Mouse (Mus musculus) midbrain, embryonic 13.5 days (tissue): ENCODE data around the gene Glyctk. TPM values are rescaled to one million over a fixed set of nuclear protein-coding genes. Genes with fewer than 3 reads are reported as not detected.

Experiments
- ATAC-seq: fragments of 200-750 bp; cut with Nextera tagmentation; 2 replicates; pipeline ENCODE4 v1.8.0; 2017; ENCODE audit warnings: mild to moderate bottlenecking, moderate TSS enrichment, moderate library complexity
- H3K27ac ChIP-seq: fragments of 300-500 bp; sonication (generic); 2 replicates; pipeline ENCODE4 v1.5.1; 2015; ENCODE audit warnings: inconsistent platforms, mild to moderate bottlenecking, moderate library complexity
- H3K27me3 ChIP-seq: fragments of 300-500 bp; sonication (generic); 2 replicates; pipeline ENCODE4 v1.6.1; 2015; ENCODE audit warnings: mild to moderate bottlenecking, inconsistent platforms
- H3K36me3 ChIP-seq: fragments of 300-500 bp; sonication (generic); 2 replicates; pipeline ENCODE4 v1.6.1; 2015; ENCODE audit warnings: mild to moderate bottlenecking, inconsistent platforms
- H3K4me1 ChIP-seq: fragments of 300-500 bp; sonication (generic); replicated peaks from 2 replicates; pipeline ENCODE4 v1.6.1; 2015; ENCODE audit warnings: inconsistent platforms
- H3K4me2 ChIP-seq: fragments of 300-500 bp; sonication (generic); replicated peaks from 2 replicates; pipeline ENCODE4 v1.6.1; 2015; ENCODE audit warnings: moderate library complexity, mild to moderate bottlenecking, inconsistent platforms
- H3K4me3 ChIP-seq: fragments of 300-500 bp; sonication (generic); replicated peaks from 2 replicates; pipeline ENCODE4 v1.5.1; 2015; ENCODE audit warnings: mild to moderate bottlenecking, inconsistent platforms
- H3K9ac ChIP-seq: fragments of 300-500 bp; sonication (generic); replicated peaks from 2 replicates; pipeline ENCODE4 v1.6.1; 2015; ENCODE audit warnings: mild to moderate bottlenecking, inconsistent platforms
- H3K9me3 ChIP-seq: fragments of 300-500 bp; sonication (generic); 2 replicates; pipeline ENCODE4 v1.6.1; 2016; ENCODE audit warnings: mild to moderate bottlenecking, inconsistent platforms
- WGBS: fragments of 180-500 bp; shearing (Covaris S2); methylation state at CpG from one replicate; pipeline ENCODE4 v1.1.7; 2015; 5-methylcytosine and 5-hydroxymethylcytosine counted together
- polyA plus RNA-seq: library from polyadenylated mRNA; unstranded; fragments of >200 nt; fragmentation: Nextera tagmentation; extraction: Ambion mirVana; gene quantifications from 2 replicates; pipeline ENCODE4 v1.2.1, GENCODE M21; 2015

Glyctk gene
- polyA plus RNA-seq = 10.1 TPM in 2 replicates

DNA sequence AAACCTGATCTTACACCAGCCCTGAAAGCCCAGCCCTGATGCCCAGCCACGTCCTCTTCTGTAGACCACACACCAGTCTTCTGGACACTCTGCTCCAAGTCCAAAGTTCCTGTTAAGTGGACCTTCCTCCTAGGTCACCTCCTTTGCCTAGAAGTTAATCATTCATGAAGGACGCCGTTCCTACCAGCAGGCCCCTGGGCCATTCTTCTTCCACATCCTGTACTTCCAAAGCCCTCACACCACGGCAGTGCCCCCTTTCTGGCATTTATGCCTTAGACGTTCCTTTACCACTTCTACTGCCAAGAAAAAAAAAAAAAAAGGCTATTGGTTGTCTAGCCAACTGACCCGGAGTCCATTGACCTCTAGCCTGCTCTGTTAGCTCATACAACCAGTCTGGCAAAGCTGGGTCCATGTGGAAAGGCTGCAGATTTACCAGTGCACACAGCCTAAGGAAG, at the start of gene Glyctk:
Gene Glyctk (minus strand): TSS at position 102 of the 455 bp plus-strand sequence.
- Histone ChIP-seq H3K4me3 (no peak within 1 kb of the TSS), H3K4me1 (peaks cover 55% of the 10 kb centered on the region), H3K27me3 (no peaks in the 10 kb centered on the region), H3K4me2 (0 out of 2 replicates have a peak within 1 kb of the TSS, but pooled peaks have one; percentile 71), H3K9me3 (no peaks in the 10 kb centered on the region), H3K9ac (peak within 1 kb of the TSS; percentile 32; the same call in 1 of the 2 replicates), H3K27ac (peak within 1 kb of the TSS; percentile 65), H3K36me3 (peaks cover 21% of the 10 kb centered on the region)
- 83% methylated on average over 6 of the region's 6 CpGs for WGBS
- ATAC-seq = no peak

DNA sequence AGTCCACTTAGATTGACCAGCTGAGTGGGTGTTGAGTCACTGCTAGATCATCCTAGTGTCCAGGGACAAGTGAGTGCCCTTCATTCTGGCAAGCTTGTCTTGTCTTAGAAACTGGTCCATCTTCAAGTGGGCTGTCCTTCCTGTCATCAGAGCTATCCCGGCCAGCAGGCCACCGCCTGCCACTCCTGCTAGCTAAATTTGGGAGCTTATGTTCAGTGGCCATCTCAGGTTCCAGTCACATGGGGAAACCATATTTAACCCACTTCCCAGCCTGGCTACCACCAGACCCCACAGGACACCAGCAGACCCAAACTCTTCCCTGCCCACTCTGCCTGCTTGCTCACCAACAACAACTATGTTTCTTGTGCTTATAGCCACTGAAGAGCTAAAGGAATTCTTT, 48.6 kb upstream of the Glyctk start:
- H3K36me3 ChIP-seq = peaks cover 8% of the 10 kb centered on the region
- no peaks in the 10 kb centered on the region for H3K9me3 ChIP-seq
- 0 out of 2 replicates have a peak overlapping the region, but pooled peaks have one; percentile 23 for H3K9ac ChIP-seq
- H3K27ac ChIP-seq = no peak overlapping the region
- H3K27me3 ChIP-seq = no peaks in the 10 kb centered on the region
- peaks cover 46% of the 10 kb centered on the region for H3K4me1 ChIP-seq
- WGBS = 85% methylated on average over 2 of the region's 2 CpGs
- H3K4me3 ChIP-seq = no peak overlapping the region
- ATAC-seq = no peak
- no peak overlapping the region for H3K4me2 ChIP-seq

DNA sequence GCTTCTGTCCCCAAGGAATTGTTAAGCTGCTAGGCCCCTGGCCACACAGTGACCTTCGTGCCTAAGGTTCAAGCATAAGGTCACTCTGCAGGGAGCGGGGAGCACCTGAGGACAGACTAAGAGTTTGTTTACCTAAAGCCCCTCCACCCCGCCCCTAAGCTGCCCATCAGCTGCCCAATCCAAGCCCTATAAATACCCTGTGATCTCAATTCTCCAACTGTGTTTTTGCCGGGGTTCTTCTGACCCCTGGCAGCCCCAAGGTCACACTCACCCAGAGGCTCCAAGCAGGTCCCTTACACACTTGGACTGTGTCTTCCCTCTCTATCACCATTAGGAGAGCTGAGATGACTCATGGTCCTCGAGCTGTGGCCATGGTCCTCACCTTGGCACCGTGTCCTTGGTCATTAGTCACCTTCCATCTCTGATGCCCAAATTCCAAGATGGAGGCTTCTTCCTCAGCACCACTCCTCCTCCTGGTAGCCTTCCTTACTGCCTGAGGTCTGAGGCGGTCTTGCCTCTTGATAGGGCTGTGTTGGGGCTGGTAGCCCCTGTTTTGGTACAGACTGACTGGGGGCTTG, 47.9 kb upstream of the Glyctk start:
- H3K4me2 ChIP-seq = no peak overlapping the region
- H3K9me3 ChIP-seq = no peaks in the 10 kb centered on the region
- ATAC-seq = no peak
- peaks cover 8% of the 10 kb centered on the region for H3K36me3 ChIP-seq
- 0 out of 2 replicates have a peak overlapping the region, but pooled peaks have one; percentile 23 for H3K9ac ChIP-seq
- no peak overlapping the region for H3K4me3 ChIP-seq
- H3K27me3 ChIP-seq = no peaks in the 10 kb centered on the region
- 87% methylated on average over 7 of the region's 7 CpGs for WGBS
- no peak overlapping the region for H3K27ac ChIP-seq
- peaks cover 39% of the 10 kb centered on the region for H3K4me1 ChIP-seq

DNA sequence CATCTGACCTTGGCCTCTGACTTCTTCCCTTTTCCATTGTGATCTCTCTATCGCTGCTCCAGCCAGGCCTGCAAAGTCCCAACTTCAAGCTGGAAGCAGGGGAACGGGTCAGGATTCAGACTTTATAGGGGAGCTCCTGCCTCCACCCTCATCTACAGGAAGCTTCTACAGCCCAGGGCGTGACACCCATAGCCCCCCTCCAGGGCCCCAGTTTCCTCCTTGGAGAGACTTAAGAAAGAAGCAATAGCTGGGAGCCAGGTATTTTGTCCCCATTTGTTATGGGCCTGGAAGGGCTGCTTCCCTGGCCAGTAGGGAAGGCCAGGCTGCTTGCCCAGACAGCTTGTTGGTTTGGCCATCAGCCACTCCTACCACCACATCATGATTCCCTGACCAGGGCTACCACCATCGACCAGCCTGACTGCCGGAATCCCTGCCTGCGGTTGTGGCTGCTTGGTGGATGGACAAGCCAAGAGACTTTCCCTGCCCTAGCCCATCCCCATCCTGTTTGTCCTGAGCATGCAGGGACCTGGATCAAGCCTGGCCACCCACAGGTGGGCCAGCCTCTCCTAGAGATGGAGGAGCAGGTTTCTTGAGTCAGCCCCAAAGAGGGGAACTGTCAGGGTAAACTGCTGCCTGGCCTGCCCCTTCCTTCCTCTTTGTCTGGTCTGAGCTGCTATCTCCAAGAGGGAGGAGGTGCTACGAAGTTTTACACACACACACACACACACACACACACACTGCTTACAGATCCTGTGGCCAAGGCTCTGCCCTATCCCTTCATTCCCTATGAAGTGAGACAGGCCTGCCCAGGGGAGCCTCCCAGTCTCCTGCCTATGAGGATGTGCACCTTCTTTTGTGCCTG, 46.3 kb upstream of the Glyctk start:
- WGBS = 86% methylated on average over 7 of the region's 7 CpGs
- Histone ChIP-seq H3K4me1 (peaks cover 43% of the 10 kb centered on the region), H3K9ac (peak overlapping the region; percentile 83; the same call in 1 of the 2 replicates), H3K9me3 (no peaks in the 10 kb centered on the region), H3K27ac (no peak overlapping the region), H3K27me3 (peaks cover 8% of the 10 kb centered on the region; the same call in 1 of the 2 replicates), H3K4me3 (peak overlapping the region; percentile 68), H3K36me3 (peaks cover 8% of the 10 kb centered on the region), H3K4me2 (peak overlapping the region; percentile 59)
- no peak for ATAC-seq

DNA sequence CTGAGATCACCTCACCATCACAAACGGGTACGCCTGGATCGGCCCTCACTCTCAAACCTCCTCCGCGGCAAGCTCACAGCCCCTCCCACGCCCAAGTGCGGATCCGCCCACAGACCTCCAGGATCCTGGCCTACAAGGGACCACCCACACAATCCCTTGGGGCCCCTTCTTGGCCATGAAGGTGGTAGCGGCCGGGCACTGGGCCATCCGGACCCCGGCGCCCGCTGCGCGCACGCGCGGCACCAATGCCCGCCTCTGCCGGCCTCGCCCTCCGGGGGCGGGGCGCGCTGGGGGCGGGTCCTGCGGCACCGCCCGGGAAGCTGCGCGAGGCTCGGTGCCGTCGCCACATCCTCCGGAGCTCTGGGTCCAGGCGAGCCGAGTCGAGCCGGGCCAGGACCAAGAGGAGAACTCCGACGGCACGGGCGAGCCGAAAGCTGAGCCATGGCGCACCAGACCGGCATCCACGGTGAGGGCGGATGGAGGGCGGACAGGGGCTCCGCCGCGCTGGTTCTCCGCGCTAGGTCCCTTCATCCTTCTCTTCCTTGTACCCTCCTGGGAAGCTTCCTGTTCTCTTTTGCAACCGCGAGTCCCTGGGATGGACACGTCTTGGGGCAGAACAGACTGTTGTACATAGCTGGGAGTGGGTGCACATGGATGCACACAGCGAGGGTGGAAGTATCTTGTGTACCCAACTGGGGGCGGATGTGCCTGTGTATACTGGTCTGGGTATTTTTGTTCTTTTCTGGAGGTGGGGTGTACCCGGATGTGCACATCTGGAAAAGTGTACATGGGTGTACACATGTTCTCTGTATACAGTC, 45.1 kb upstream of the Glyctk start, which contains the start of gene Twf2:
Gene Twf2 (plus strand): TSS at position 290 of the 818 bp plus-strand sequence.
- 1% methylated on average over 60 of the region's 61 CpGs for WGBS
- H3K27ac ChIP-seq = peak within 1 kb of the TSS; percentile 70

DNA sequence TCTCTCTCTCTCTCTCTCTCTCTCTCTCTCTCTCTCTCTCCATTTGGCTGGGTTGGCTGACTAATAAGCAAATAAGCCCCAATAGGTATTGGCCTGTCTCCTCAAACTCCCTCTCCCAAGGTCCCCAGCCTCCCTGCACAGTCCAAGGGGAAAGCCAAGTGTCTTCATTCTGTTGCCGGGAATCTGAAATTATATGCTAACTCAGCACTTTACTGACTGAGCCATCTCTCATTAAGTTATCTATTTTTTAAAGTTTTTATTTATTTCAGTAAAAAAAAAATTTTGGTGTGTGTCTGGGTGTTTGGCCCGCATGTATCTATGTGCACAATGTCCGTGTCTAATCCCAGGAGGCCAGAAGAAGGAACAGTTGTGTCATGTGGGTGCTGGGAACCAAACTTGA, 44.0 kb upstream of the Glyctk start:
- peaks cover 47% of the 10 kb centered on the region for H3K4me1 ChIP-seq
- H3K9ac ChIP-seq = no peak overlapping the region
- no peaks in the 10 kb centered on the region for H3K9me3 ChIP-seq
- H3K36me3 ChIP-seq = no peaks in the 10 kb centered on the region; the same call in 1 of the 2 replicates
- 85% methylated on average over 3 of the region's 3 CpGs for WGBS
- peak overlapping the region; percentile 59 for H3K4me2 ChIP-seq
- peak overlapping the region; percentile 68 for H3K4me3 ChIP-seq
- no peak for ATAC-seq
- peaks cover 11% of the 10 kb centered on the region; the same call in 1 of the 2 replicates for H3K27me3 ChIP-seq
- H3K27ac ChIP-seq = no peak overlapping the region

More for the DNA sequence above, 45.1 kb upstream of the Glyctk start, which contains the start of gene Twf2:
- H3K9me3 ChIP-seq = no peaks in the 10 kb centered on the region
- peak within 1 kb of the TSS; percentile 59 for H3K4me2 ChIP-seq
- peaks cover 51% of the 10 kb centered on the region for H3K4me1 ChIP-seq
- H3K27me3 ChIP-seq = peaks cover 8% of the 10 kb centered on the region; the same call in 1 of the 2 replicates
- H3K9ac ChIP-seq = peak within 1 kb of the TSS; percentile 83
- peaks cover 5% of the 10 kb centered on the region for H3K36me3 ChIP-seq
- ATAC-seq = peak; percentile 83
- H3K4me3 ChIP-seq = peak within 1 kb of the TSS; percentile 68

DNA sequence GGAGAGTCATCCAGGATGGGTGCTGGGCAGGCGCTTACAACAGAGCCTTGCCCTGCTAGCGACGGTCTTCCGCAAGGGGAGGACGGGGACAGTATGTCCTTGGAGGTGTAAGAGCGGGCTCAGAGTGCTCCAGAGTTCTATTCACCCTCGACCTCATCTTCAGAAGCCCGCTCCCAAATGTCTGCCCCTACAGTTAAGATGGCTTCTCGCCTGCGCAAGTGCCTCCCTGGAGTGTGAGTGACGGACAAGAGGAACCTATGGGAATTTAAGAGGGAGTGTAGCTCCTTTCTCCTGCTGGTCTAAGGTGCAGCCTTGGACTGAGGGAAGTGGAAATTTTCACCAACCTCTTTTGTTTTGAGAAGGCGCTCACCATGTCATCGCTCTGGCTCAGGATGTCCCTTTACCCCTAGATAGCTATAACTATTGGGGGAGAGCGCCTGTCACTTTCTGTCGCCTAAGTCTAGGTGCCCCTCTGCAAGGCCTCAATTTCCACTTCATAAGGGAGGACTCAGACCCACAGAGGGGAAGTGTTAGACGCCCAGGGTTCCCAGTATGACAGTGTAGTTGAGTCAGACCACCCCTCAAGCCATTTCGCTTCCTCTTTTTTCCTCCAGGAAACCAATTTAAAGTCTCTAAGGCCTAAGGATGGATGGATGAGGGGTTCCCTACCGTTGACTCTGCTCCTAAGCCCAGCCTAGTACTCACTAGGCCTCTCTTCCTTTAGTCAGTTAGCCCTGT, 41.8 kb upstream of the Glyctk start, which contains the start of gene Ppm1m:
Gene Ppm1m (minus strand): TSS at position 212 of the 738 bp plus-strand sequence.
- Histone ChIP-seq H3K9ac (peak within 1 kb of the TSS; percentile 60), H3K4me1 (peaks cover 46% of the 10 kb centered on the region), H3K9me3 (no peaks in the 10 kb centered on the region), H3K36me3 (no peaks in the 10 kb centered on the region), H3K27ac (no peak within 1 kb of the TSS), H3K4me2 (peak within 1 kb of the TSS; percentile 67), H3K4me3 (peak within 1 kb of the TSS; percentile 48), H3K27me3 (peaks cover 11% of the 10 kb centered on the region; the same call in 1 of the 2 replicates)
- WGBS = 39% methylated on average over 18 of the region's 18 CpGs
- ATAC-seq = no peak

DNA sequence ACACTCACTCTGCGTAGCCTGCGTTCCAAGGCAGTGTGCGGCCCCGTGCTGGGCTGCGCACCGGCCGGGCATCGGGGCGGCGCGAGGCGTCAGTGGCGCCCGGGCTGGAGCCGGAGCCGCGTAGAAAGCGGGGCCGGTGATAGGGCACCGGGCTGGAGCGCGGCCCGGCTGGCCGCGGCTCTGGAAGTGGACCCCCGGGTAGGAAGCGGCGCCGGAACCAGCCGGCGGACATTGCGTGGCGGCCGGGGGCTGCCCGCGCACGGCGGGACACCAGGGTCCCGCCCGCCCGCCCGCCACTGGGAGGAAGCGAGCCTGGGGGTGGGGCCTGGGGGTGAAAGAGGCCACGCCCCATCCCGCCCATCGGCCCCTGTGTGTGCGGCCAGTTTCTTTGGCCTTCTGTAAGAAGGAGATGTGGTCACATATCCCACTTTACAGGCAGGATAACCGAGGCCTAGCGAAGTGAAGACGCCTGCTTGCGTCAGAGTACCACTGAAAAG, 41.1 kb upstream of the Glyctk start:
- Histone ChIP-seq H3K27ac (no peak overlapping the region), H3K4me2 (peak overlapping the region; percentile 67), H3K4me1 (peaks cover 39% of the 10 kb centered on the region), H3K9me3 (no peaks in the 10 kb centered on the region), H3K4me3 (peak overlapping the region; percentile 48), H3K36me3 (no peaks in the 10 kb centered on the region), H3K9ac (peak overlapping the region; percentile 60), H3K27me3 (peaks cover 11% of the 10 kb centered on the region; the same call in 1 of the 2 replicates)
- peak; percentile 41 for ATAC-seq
- under 1% methylated on average over 46 of the region's 51 CpGs for WGBS

DNA sequence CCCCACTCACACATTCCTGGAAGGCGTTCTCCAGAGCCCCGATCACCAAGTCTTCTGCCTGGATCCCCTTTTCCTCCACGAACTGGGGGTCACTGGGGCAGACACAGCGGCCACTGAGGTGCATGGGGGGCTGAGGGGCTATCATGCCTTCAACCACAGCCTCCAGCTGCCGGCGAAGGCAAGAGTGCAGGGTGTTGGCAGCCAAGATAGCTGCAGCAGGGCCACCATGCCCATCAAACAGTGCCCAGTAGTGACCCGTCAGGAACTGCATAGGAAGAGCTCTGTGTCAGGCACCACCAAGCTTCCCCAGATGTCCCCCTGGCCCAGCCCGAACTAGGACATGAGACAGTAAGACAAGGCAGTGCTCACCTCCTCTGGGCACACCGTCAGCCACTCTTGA, 39.8 kb upstream of the Glyctk start:
- Histone ChIP-seq H3K27ac (no peak overlapping the region), H3K4me3 (no peak overlapping the region), H3K9ac (no peak overlapping the region), H3K4me2 (no peak overlapping the region; the same call in 1 of the 2 replicates), H3K9me3 (no peaks in the 10 kb centered on the region), H3K4me1 (peaks cover 30% of the 10 kb centered on the region), H3K27me3 (peaks cover 11% of the 10 kb centered on the region; the same call in 1 of the 2 replicates), H3K36me3 (peaks cover 8% of the 10 kb centered on the region)
- WGBS = 94% methylated on average over 9 of the region's 9 CpGs
- ATAC-seq = no peak

DNA sequence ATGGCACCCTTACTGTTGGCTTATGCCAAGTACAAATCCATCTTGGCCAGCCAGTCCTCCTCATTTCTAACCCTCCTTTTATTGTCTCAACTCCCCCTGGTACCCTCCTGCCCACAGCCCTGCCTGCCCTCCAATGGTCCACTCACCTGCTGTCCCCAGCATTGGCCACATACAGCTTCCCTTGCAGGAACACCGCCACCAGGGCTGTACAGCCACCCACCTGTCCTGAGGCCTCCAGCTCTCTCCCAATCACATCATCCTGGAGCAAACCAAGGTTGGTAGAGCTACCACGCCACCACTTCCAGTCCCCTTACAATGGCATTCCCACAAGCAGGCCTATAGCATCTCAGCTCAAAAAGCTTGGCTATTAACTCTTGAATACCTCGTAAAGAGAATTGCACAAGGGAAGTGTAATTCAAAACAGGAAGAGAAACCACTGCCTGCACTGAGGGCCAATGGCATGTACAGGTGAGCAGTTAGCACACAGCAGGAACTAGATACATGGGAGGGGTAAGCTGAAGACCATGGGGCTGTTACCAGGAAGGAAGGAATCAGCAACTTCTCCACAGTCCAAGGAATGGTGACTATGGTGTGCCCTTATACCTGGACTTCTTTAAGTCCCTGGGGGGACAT, 39.3 kb upstream of the Glyctk start:
- WGBS = 88% methylated on average over 3 of the region's 3 CpGs
- H3K4me3 ChIP-seq = no peak overlapping the region
- H3K27me3 ChIP-seq = peaks cover 11% of the 10 kb centered on the region; the same call in 1 of the 2 replicates
- no peak for ATAC-seq
- no peak overlapping the region for H3K27ac ChIP-seq
- H3K4me2 ChIP-seq = no peak overlapping the region
- H3K9ac ChIP-seq = no peak overlapping the region
- H3K36me3 ChIP-seq = peaks cover 13% of the 10 kb centered on the region
- H3K9me3 ChIP-seq = no peaks in the 10 kb centered on the region
- peaks cover 27% of the 10 kb centered on the region for H3K4me1 ChIP-seq
